Mouse (Mus musculus): Measurements from ENCODE around the gene Prom2. TPM values are rescaled to one million over a fixed set of nuclear protein-coding genes. Genes with fewer than 3 reads are reported as not detected.

Gene Prom2
- total RNA-seq, 2 experiments from 2014 or later, result 0.05 TPM; not detected in 1

GRCm38 (mm10) chr2:127498750-127499149, 42.5 kb downstream of the Prom2 start:
- no peak for DNase-seq (ENCODE audit: extremely low spot score in 1 of 2, low spot score in 1 of 2)

- no peak for DNase-seq (ENCODE audit: extremely low spot score in 1 of 2, low spot score in 1 of 2)
These were observed 44.9 kb downstream of the Prom2 start for GRCm38 (mm10) chr2:127496321-127496720.

- DNase-seq (ENCODE audit: extremely low spot score in 1 of 2, low spot score in 1 of 2), result no peak
These were observed 56.6 kb downstream of the Prom2 start for GRCm38 (mm10) chr2:127484476-127485170.

GRCm38 (mm10) chr2:127483001-127483400, 58.3 kb downstream of the Prom2 start:
- DNase-seq (ENCODE audit: extremely low spot score in 1 of 2, low spot score in 1 of 2), result no peak

- DNase-seq (ENCODE audit: extremely low spot score in 1 of 2, low spot score in 1 of 2), result peak in 1 of 2 experiments; percentile 35
These were observed 58.7 kb downstream of the Prom2 start for GRCm38 (mm10) chr2:127482533-127482911.

GRCm38 (mm10) chr2:127481841-127482532, 59.3 kb downstream of the Prom2 start:
- DNase-seq (ENCODE audit: extremely low spot score in 1 of 2, low spot score in 1 of 2), result no peak

- DNase-seq (ENCODE audit: extremely low spot score in 1 of 2, low spot score in 1 of 2), result no peak
These were observed 61.5 kb downstream of the Prom2 start for GRCm38 (mm10) chr2:127479763-127480162.

- no peak for DNase-seq (ENCODE audit: extremely low spot score in 1 of 2, low spot score in 1 of 2)
These were observed 62.1 kb downstream of the Prom2 start for GRCm38 (mm10) chr2:127479210-127479609.

Other genes starting within 250 kb of the Prom2 start
- gene Dusp2, start 205.3 kb downstream of the Prom2 start, total RNA-seq (2021), result 1 to 10 TPM; 1.2 to 1.3 TPM
- gene Astl, start 202.8 kb downstream of the Prom2 start, total RNA-seq (2021), result not detected
- under 1 TPM; 0.14 to 0.15 TPM for gene Adra2b, start 178.3 kb downstream of the Prom2 start, total RNA-seq (2021)
- under 1 TPM; 0.26 to 0.27 TPM for gene Gpat2, start 116.3 kb downstream of the Prom2 start, total RNA-seq (2021)
- gene Fahd2a, start 96.9 kb downstream of the Prom2 start, total RNA-seq (2021), result 10 to 100 TPM; 17.7 to 17.9 TPM
- gene Kcnip3, start 19.4 kb downstream of the Prom2 start, total RNA-seq (2021), result 10 to 100 TPM; 63.9 to 73.7 TPM
- 1 to 10 TPM; 8.3 to 8.9 TPM for gene Zfp661, start 45.6 kb upstream of the Prom2 start, total RNA-seq (2021)
- 100 to 1,000 TPM in 1 of 2 experiments, 10 to 100 TPM in 1; 81.1 to 102 TPM for gene Mrps5, start 45.8 kb upstream of the Prom2 start, total RNA-seq (2021)
- 100 to 1,000 TPM; 190 to 231 TPM for gene Mal, start 115.2 kb upstream of the Prom2 start, total RNA-seq (2021)
- under 1 TPM; 0.39 to 0.82 TPM for gene Mall, start 188.5 kb upstream of the Prom2 start, total RNA-seq (2021)
- gene Nphp1, start 247.4 kb upstream of the Prom2 start, total RNA-seq (2021), result 10 to 100 TPM; 18.8 to 23.4 TPM